Mouse (Mus musculus): ENCODE data around the gene Tbl1xr1.

Tbl1xr1 gene

GRCm38 (mm10) chr3:22144255-22144654 lies 67.8 kb downstream of the Tbl1xr1 start:
- peak; percentile 43 for DNase-seq

- no peak for DNase-seq
Measured at GRCm38 (mm10) chr3:22147433-22147927, 71.0 kb downstream of the Tbl1xr1 start.

- DNase-seq: no peak
Measured at GRCm38 (mm10) chr3:22148306-22148932, 72.0 kb downstream of the Tbl1xr1 start.

- no peak for DNase-seq
Measured at GRCm38 (mm10) chr3:22150872-22151530, 74.5 kb downstream of the Tbl1xr1 start.

GRCm38 (mm10) chr3:22152773-22153172 lies 76.3 kb downstream of the Tbl1xr1 start:
- DNase-seq: no peak

- no peak for DNase-seq
Measured at GRCm38 (mm10) chr3:22154522-22154921, 78.1 kb downstream of the Tbl1xr1 start.

- no peak for DNase-seq
Measured at GRCm38 (mm10) chr3:22156397-22156796, 79.9 kb downstream of the Tbl1xr1 start.

GRCm38 (mm10) chr3:22162948-22163347 lies 86.5 kb downstream of the Tbl1xr1 start:
- no peak for DNase-seq

GRCm38 (mm10) chr3:22167856-22168255 lies 91.4 kb downstream of the Tbl1xr1 start:
- DNase-seq: no peak

- DNase-seq: no peak
Measured at GRCm38 (mm10) chr3:22168432-22168831, 92.0 kb downstream of the Tbl1xr1 start.

- DNase-seq: no peak
Measured at GRCm38 (mm10) chr3:22171526-22171925, 95.1 kb downstream of the Tbl1xr1 start.

- DNase-seq: no peak
Measured at GRCm38 (mm10) chr3:22172410-22172809, 96.0 kb downstream of the Tbl1xr1 start.

- DNase-seq: no peak
Measured at GRCm38 (mm10) chr3:22173171-22173570, 96.7 kb downstream of the Tbl1xr1 start.

GRCm38 (mm10) chr3:22174232-22174631 lies 97.8 kb downstream of the Tbl1xr1 start:
- no peak for DNase-seq

GRCm38 (mm10) chr3:22180076-22180475 lies 103.6 kb downstream of the Tbl1xr1 start:
- no peak for DNase-seq

- no peak for DNase-seq
Measured at GRCm38 (mm10) chr3:22181026-22181425, 104.6 kb downstream of the Tbl1xr1 start.

GRCm38 (mm10) chr3:22185265-22185664 lies 108.8 kb downstream of the Tbl1xr1 start:
- DNase-seq: no peak

GRCm38 (mm10) chr3:22190498-22190897 lies 114.0 kb downstream of the Tbl1xr1 start:
- DNase-seq: no peak

- no peak for DNase-seq
Measured at GRCm38 (mm10) chr3:22192931-22193330, 116.5 kb downstream of the Tbl1xr1 start.

- DNase-seq: no peak
Measured at GRCm38 (mm10) chr3:22194185-22194856, 117.9 kb downstream of the Tbl1xr1 start.

- DNase-seq: no peak
Measured at GRCm38 (mm10) chr3:22198802-22199201, 122.3 kb downstream of the Tbl1xr1 start.

GRCm38 (mm10) chr3:22204186-22204585 lies 127.7 kb downstream of the Tbl1xr1 start:
- DNase-seq: no peak

- DNase-seq: no peak
Measured at GRCm38 (mm10) chr3:22221557-22221956, 145.1 kb downstream of the Tbl1xr1 start.

GRCm38 (mm10) chr3:22222351-22222750 lies 145.9 kb downstream of the Tbl1xr1 start:
- DNase-seq: no peak
